Mouse (Mus musculus): ENCODE data around the gene Zic5. TPM values are rescaled to one million over a fixed set of nuclear protein-coding genes. Genes with fewer than 3 reads are reported as not detected.
A peak's percentile ranks its signal among the peaks of the same experiment; 100 is the strongest.
"Not testable (repeated sequence)": the region's sequence is repeated elsewhere in the genome, so short reads cannot be mapped to it uniquely, and the experiment has no call there.

Gene Zic5
- polyA plus RNA-seq, 1 experiment from 2014 or later: 13.0 TPM

- Histone ChIP-seq H3K27me3 (replicated peaks) (peaks cover 57% of the 10 kb centered on the region), H3K9ac (no peak overlapping the region; the same call in 1 of the 2 replicates), H3K4me3 (no peak overlapping the region), H3K9me3 (no peaks in the 10 kb centered on the region), H3K4me1 (peaks cover 14% of the 10 kb centered on the region), H3K27ac (peak overlapping the region; percentile 59; the same call in 1 of the 2 replicates), H3K36me3 (replicated peaks) (no peaks in the 10 kb centered on the region), H3K4me2 (peak overlapping the region; percentile 34)
- WGBS: 8% methylated on average over 28 of the region's 28 CpGs
- no peak for ATAC-seq (replicated peaks)
Observed at GRCm38 (mm10) chr14:122468971-122469755, 3.7 kb upstream of the Zic5 start.

- H3K36me3 ChIP-seq (replicated peaks): no peaks in the 10 kb centered on the region
- no peak for ATAC-seq (replicated peaks)
- H3K9ac ChIP-seq: no peak overlapping the region
- WGBS: 13% methylated on average over 23 of the region's 23 CpGs
- peak overlapping the region; percentile 34 for H3K4me2 ChIP-seq
- H3K27me3 ChIP-seq (replicated peaks): peaks cover 58% of the 10 kb centered on the region
- H3K27ac ChIP-seq: peak overlapping the region; percentile 59
- no peaks in the 10 kb centered on the region for H3K9me3 ChIP-seq
- H3K4me1 ChIP-seq: peaks cover 22% of the 10 kb centered on the region
- H3K4me3 ChIP-seq: no peak overlapping the region
Observed at GRCm38 (mm10) chr14:122467926-122468841, 2.7 kb upstream of the Zic5 start.

GRCm38 (mm10) chr14:122466756-122467362, 1.4 kb upstream of the Zic5 start:
- peaks cover 22% of the 10 kb centered on the region for H3K4me1 ChIP-seq
- no peak overlapping the region for H3K4me3 ChIP-seq
- H3K9ac ChIP-seq: no peak overlapping the region
- peaks cover 65% of the 10 kb centered on the region for H3K27me3 ChIP-seq (replicated peaks)
- H3K36me3 ChIP-seq (replicated peaks): no peaks in the 10 kb centered on the region
- no peaks in the 10 kb centered on the region for H3K9me3 ChIP-seq
- no peak for ATAC-seq (replicated peaks)
- no peak overlapping the region for H3K4me2 ChIP-seq
- 34% methylated on average over 7 of the region's 7 CpGs for WGBS
- no peak overlapping the region for H3K27ac ChIP-seq

- no peak overlapping the region for H3K9ac ChIP-seq
Observed at GRCm38 (mm10) chr14:122465931-122466490, 534 bp upstream of the Zic5 start.

GRCm38 (mm10) chr14:122464351-122464762, 1.1 kb downstream of the Zic5 start:
- peak overlapping the region; percentile 58 for H3K4me2 ChIP-seq
- H3K4me3 ChIP-seq: peak overlapping the region; percentile 42
- peak; percentile 9 for ATAC-seq (replicated peaks)
- H3K9ac ChIP-seq: peak overlapping the region; percentile 38
- H3K27ac ChIP-seq: peak overlapping the region; percentile 85
- H3K9me3 ChIP-seq: no peaks in the 10 kb centered on the region
- H3K27me3 ChIP-seq (replicated peaks): peaks cover 60% of the 10 kb centered on the region
- H3K4me1 ChIP-seq: peaks cover 22% of the 10 kb centered on the region
- WGBS: under 1% methylated on average over 56 of the region's 62 CpGs
- H3K36me3 ChIP-seq (replicated peaks): no peaks in the 10 kb centered on the region

More at GRCm38 (mm10) chr14:122465931-122466490, 534 bp upstream of the Zic5 start:
- no peak for ATAC-seq (replicated peaks)
- peak overlapping the region; percentile 42 for H3K4me3 ChIP-seq
- no peaks in the 10 kb centered on the region for H3K36me3 ChIP-seq (replicated peaks)
- H3K9me3 ChIP-seq: no peaks in the 10 kb centered on the region
- H3K4me2 ChIP-seq: peak overlapping the region; percentile 58
- H3K27ac ChIP-seq: peak overlapping the region; percentile 85; the same call in 1 of the 2 replicates
- H3K27me3 ChIP-seq (replicated peaks): peaks cover 62% of the 10 kb centered on the region
- 25% methylated on average over 13 of the region's 13 CpGs for WGBS
- peaks cover 22% of the 10 kb centered on the region for H3K4me1 ChIP-seq

- not testable (repeated sequence) for H3K9me3 ChIP-seq; H3K36me3 ChIP-seq (replicated peaks)
- peak; percentile 18 for ATAC-seq (replicated peaks)
- peaks cover 22% of the 10 kb centered on the region for H3K4me1 ChIP-seq
- peak overlapping the region; percentile 58 for H3K4me2 ChIP-seq
- peak overlapping the region; percentile 42 for H3K4me3 ChIP-seq
- peak overlapping the region; percentile 38 for H3K9ac ChIP-seq
- peaks cover 57% of the 10 kb centered on the region for H3K27me3 ChIP-seq (replicated peaks)
- peak overlapping the region; percentile 85 for H3K27ac ChIP-seq
- under 1% methylated on average over 58 of the region's 58 CpGs for WGBS
Observed at GRCm38 (mm10) chr14:122463734-122464341, 1.6 kb downstream of the Zic5 start.

GRCm38 (mm10) chr14:122463080-122463691, 2.3 kb downstream of the Zic5 start:
- under 1% methylated on average over 40 of the region's 40 CpGs for WGBS
- Histone ChIP-seq H3K27me3 (replicated peaks) (peaks cover 52% of the 10 kb centered on the region), H3K4me3 (peak overlapping the region; percentile 42)

GRCm38 (mm10) chr14:122462689-122463079, 2.8 kb downstream of the Zic5 start:
- H3K9ac ChIP-seq: peak overlapping the region; percentile 38
- ATAC-seq (replicated peaks): no peak
- H3K27me3 ChIP-seq (replicated peaks): peaks cover 48% of the 10 kb centered on the region
- peak overlapping the region; percentile 42 for H3K4me3 ChIP-seq
- H3K9me3 ChIP-seq: no peaks in the 10 kb centered on the region
- WGBS: 11% methylated on average over 17 of the region's 17 CpGs
- peaks cover 22% of the 10 kb centered on the region for H3K4me1 ChIP-seq
- H3K4me2 ChIP-seq: peak overlapping the region; percentile 58
- peak overlapping the region; percentile 85; the same call in 1 of the 2 replicates for H3K27ac ChIP-seq
- no peaks in the 10 kb centered on the region for H3K36me3 ChIP-seq (replicated peaks)

More at GRCm38 (mm10) chr14:122463080-122463691, 2.3 kb downstream of the Zic5 start:
- Histone ChIP-seq H3K27ac (peak overlapping the region; percentile 85), H3K9ac (peak overlapping the region; percentile 38), H3K36me3 (replicated peaks) (no peaks in the 10 kb centered on the region), H3K4me1 (peaks cover 22% of the 10 kb centered on the region), H3K4me2 (peak overlapping the region; percentile 58), H3K9me3 (no peaks in the 10 kb centered on the region)
- ATAC-seq (replicated peaks): no peak

GRCm38 (mm10) chr14:122461966-122462365, 3.5 kb downstream of the Zic5 start:
- WGBS: 14% methylated on average over 9 of the region's 9 CpGs
- Histone ChIP-seq H3K9me3 (no peaks in the 10 kb centered on the region), H3K27me3 (replicated peaks) (peaks cover 42% of the 10 kb centered on the region), H3K9ac (0 out of 2 replicates have a peak overlapping the region, but pooled peaks have one; percentile 15), H3K4me1 (peaks cover 22% of the 10 kb centered on the region), H3K4me3 (peak overlapping the region; percentile 42), H3K36me3 (replicated peaks) (no peaks in the 10 kb centered on the region), H3K4me2 (peak overlapping the region; percentile 58), H3K27ac (peak overlapping the region; percentile 85)
- no peak for ATAC-seq (replicated peaks)

GRCm38 (mm10) chr14:122461500-122461899, 4.0 kb downstream of the Zic5 start:
- peak overlapping the region; percentile 85 for H3K27ac ChIP-seq
- ATAC-seq (replicated peaks): no peak
- H3K27me3 ChIP-seq (replicated peaks): peaks cover 41% of the 10 kb centered on the region
- peak overlapping the region; percentile 58 for H3K4me2 ChIP-seq
- no peaks in the 10 kb centered on the region for H3K36me3 ChIP-seq (replicated peaks)
- 26% methylated on average over 3 of the region's 3 CpGs for WGBS
- peak overlapping the region; percentile 42 for H3K4me3 ChIP-seq
- H3K4me1 ChIP-seq: peaks cover 22% of the 10 kb centered on the region
- no peaks in the 10 kb centered on the region for H3K9me3 ChIP-seq
- no peak overlapping the region for H3K9ac ChIP-seq

- Histone ChIP-seq H3K4me3 (peak overlapping the region; percentile 12; the same call in 1 of the 2 replicates), H3K4me2 (peak overlapping the region; percentile 33), H3K36me3 (replicated peaks) (no peaks in the 10 kb centered on the region), H3K9ac (no peak overlapping the region), H3K27ac (0 out of 2 replicates have a peak overlapping the region, but pooled peaks have one; percentile 50), H3K9me3 (no peaks in the 10 kb centered on the region), H3K4me1 (peaks cover 18% of the 10 kb centered on the region), H3K27me3 (replicated peaks) (peaks cover 40% of the 10 kb centered on the region)
- 46% methylated on average over 5 of the region's 5 CpGs for WGBS
- ATAC-seq (replicated peaks): no peak
Observed at GRCm38 (mm10) chr14:122460226-122460625, 5.3 kb downstream of the Zic5 start.
